Comparison of ENCODE assay signal across 9 mouse cellular contexts in genomic region chr7:68233619-68234223, GRCm38 (mm10). TPM values are rescaled to one million over a fixed set of nuclear protein-coding genes. Genes with fewer than 3 reads are reported as not detected.
A peak's percentile ranks its signal among the peaks of the same experiment; 100 is the strongest.
DNase-seq lines count a peak whose midpoint lies in the region; ATAC-seq and TF ChIP-seq lines count a peak whose summit lies in the region.
"Had no signal": no experiment of that assay in that cellular context is flagged by ENCODE, and none has a peak within 500 bp of the region (broad histone marks: within the 10 kb centered on the region; RNA-seq: fewer than 3 reads in every experiment).

No protein-coding gene starts in this region.

- TF ChIP-seq POLR2A in thymus, adult 2 months (IDR thresholded peaks at IDR 0.05; ENCODE audit: control insufficient read depth, extremely low read depth, insufficient read depth, low read length, poor library complexity), result no peak

- TF ChIP-seq CTCF in thymus, adult 2 months (IDR thresholded peaks at IDR 0.05; ENCODE audit: borderline replicate concordance, control insufficient read depth, extremely low read depth, insufficient read depth, low read length, poor library complexity), result no peak

- peaks cover 26% of the 10 kb centered on the region for H3K36me3 ChIP-seq in forebrain, embryonic 10.5 days (replicated peaks)
- H3K36me3 ChIP-seq in intestine, embryonic 15.5 days, result no peaks in the 10 kb centered on the region
- no peaks in the 10 kb centered on the region for H3K36me3 ChIP-seq in thymus, adult 2 months (ENCODE audit: control insufficient read depth, insufficient read depth, low read length)

- WGBS in forebrain, embryonic 10.5 days, result 36% methylated on average over 13 of the region's 13 CpGs
- WGBS in intestine, embryonic 15.5 days, result 25% methylated on average over 13 of the region's 13 CpGs
- 76% methylated on average over 13 of the region's 13 CpGs for WGBS in thymus, adult 2 months

- peak overlapping the region; percentile 62 for H3K27ac ChIP-seq in forebrain, embryonic 10.5 days
- 0 out of 2 replicates have a peak overlapping the region, but pooled peaks have one; percentile 41 for H3K27ac ChIP-seq in intestine, embryonic 15.5 days
- no peak overlapping the region for H3K27ac ChIP-seq in thymus, adult 2 months (ENCODE audit: control insufficient read depth, insufficient read depth, low read length)

- no peaks in the 10 kb centered on the region for H3K9me3 ChIP-seq in forebrain, embryonic 10.5 days
- H3K9me3 ChIP-seq in intestine, embryonic 15.5 days, result no peaks in the 10 kb centered on the region

- H3K4me1 ChIP-seq in forebrain, embryonic 10.5 days, result peaks cover 24% of the 10 kb centered on the region
- peaks cover 4% of the 10 kb centered on the region for H3K4me1 ChIP-seq in intestine, embryonic 15.5 days (replicated peaks)
- H3K4me1 ChIP-seq in thymus, adult 2 months (replicated peaks; ENCODE audit: control insufficient read depth, insufficient read depth, low read length), result peaks cover 15% of the 10 kb centered on the region

- no peak overlapping the region for H3K4me2 ChIP-seq in intestine, embryonic 15.5 days (replicated peaks)

- H3K4me3 ChIP-seq in forebrain, embryonic 10.5 days, result no peak overlapping the region
- H3K4me3 ChIP-seq in intestine, embryonic 15.5 days (replicated peaks), result no peak overlapping the region
- H3K4me3 ChIP-seq in thymus, adult 2 months (ENCODE audit: control insufficient read depth, insufficient read depth, low read length), result no peak overlapping the region
- H3K4me3 ChIP-seq: erythroblast, embryonic 14.5 days had no signal

- ATAC-seq in intestine, embryonic 15.5 days, result peak; percentile 63; the same call in 1 of the 2 replicates
- no peak for ATAC-seq in inflammation-experienced regulatory T-cells, adult 6 months
- no peak for ATAC-seq in CD4-positive, CD25-positive, alpha-beta regulatory T cell, adult 4 months

- H3K27me3 ChIP-seq in forebrain, embryonic 10.5 days (ENCODE audit: poor library complexity, severe bottlenecking), result no peaks in the 10 kb centered on the region
- H3K27me3 ChIP-seq in intestine, embryonic 15.5 days (replicated peaks), result no peaks in the 10 kb centered on the region
- H3K27me3 ChIP-seq in thymus, adult 2 months (ENCODE audit: control insufficient read depth, insufficient read depth, low read length), result no peaks in the 10 kb centered on the region

- H3K9ac ChIP-seq in intestine, embryonic 15.5 days, result no peak overlapping the region

- peak; percentile 49 for DNase-seq in adrenal gland, postnatal 10 days
- no peak for DNase-seq in adrenal gland, adult 8-10 months
- peak; percentile 59 for DNase-seq in forebrain, embryonic 10.5 days (ENCODE audit: extremely low spot score, low spot score)
- peak; percentile 67 for DNase-seq in lung, postnatal 36 days
- DNase-seq in thymus, adult 2 months, result no peak

RNA-seq across cellular contexts. Expression of gene Pgpep1l, which starts 30.3 kb away (rescaled TPM):
- total RNA-seq in adrenal gland, postnatal 10 days (2021), result 1 to 10 TPM in 1 of 2 experiments, under 1 TPM in 1; 0.48 to 1.2 TPM
- under 1 TPM in 1 of 4 experiments, not detected in 3; 0.59 TPM for total RNA-seq in adrenal gland, adult 8-10 months (2022)
- polyA plus RNA-seq in forebrain, embryonic 10.5 days (2016; fragmentation: Nextera tagmentation; extraction: Ambion mirVana), result 0.16 TPM in 1 of 2 replicates, not detected in the other
- polyA plus RNA-seq in intestine, embryonic 15.5 days (2015; fragmentation: Nextera tagmentation; extraction: Ambion mirVana), result not detected in 2 replicates
- polyA plus RNA-seq in inflammation-experienced regulatory T-cells, adult 6 months (2017; shearing (Covaris generic)), result 1 to 10 TPM in 2 of 3 experiments, under 1 TPM in 1; 0.98 to 6.9 (median 4.2) TPM
- 0.98 and 1.5 TPM in 2 replicates for polyA plus RNA-seq in thymus, adult 2 months (2012; rRNA removed)
- polyA plus RNA-seq in CD4-positive, CD25-positive, alpha-beta regulatory T cell, adult 4 months (2017; shearing (Covaris generic)), result 1 to 10 TPM; 6.2 to 6.6 TPM
- polyA plus RNA-seq: erythroblast, embryonic 14.5 days had no signal

RNA-seq across cellular contexts. Expression of gene Fam169b, which starts 39.9 kb away (rescaled TPM):
- total RNA-seq in adrenal gland, postnatal 10 days (2021), result 1 to 10 TPM; 1.9 to 2.0 TPM
- under 1 TPM; 0.12 to 0.17 (median 0.15) TPM for total RNA-seq in adrenal gland, adult 8-10 months (2022)
- 0.12 and 0.38 TPM in 2 replicates for polyA plus RNA-seq in forebrain, embryonic 10.5 days (2016; fragmentation: Nextera tagmentation; extraction: Ambion mirVana)
- polyA plus RNA-seq in intestine, embryonic 15.5 days (2015; fragmentation: Nextera tagmentation; extraction: Ambion mirVana), result 0.21 and 0.25 TPM in 2 replicates
- polyA plus RNA-seq in inflammation-experienced regulatory T-cells, adult 6 months (2017; shearing (Covaris generic)), result 100 to 1,000 TPM in 2 of 3 experiments, 10 to 100 TPM in 1; 45.3 to 127 (median 108) TPM
- 111 and 114 TPM in 2 replicates for polyA plus RNA-seq in thymus, adult 2 months (2012; rRNA removed)
- 100 to 1,000 TPM; 124 to 148 TPM for polyA plus RNA-seq in CD4-positive, CD25-positive, alpha-beta regulatory T cell, adult 4 months (2017; shearing (Covaris generic))
- polyA plus RNA-seq: erythroblast, embryonic 14.5 days had no signal

Comparison
In these comparisons a context has a peak if more than half of its experiments do, and no peak if none do; other contexts are left out.
1. DNase-seq: peak in adrenal gland, postnatal 10 days (single experiment), forebrain, embryonic 10.5 days (single experiment) and lung, postnatal 36 days (single experiment); none in adrenal gland, adult 8-10 months (single experiment) and thymus, adult 2 months (single experiment).
2. RNA of gene Fam169b, which starts 39.9 kb away (polyA plus RNA-seq): 124 to 148 TPM in CD4-positive, CD25-positive, alpha-beta regulatory T cell, adult 4 months, 111 to 114 TPM in thymus, adult 2 months and 45.3 to 127 TPM in inflammation-experienced regulatory T-cells, adult 6 months; 0.21 to 0.25 TPM in intestine, embryonic 15.5 days and 0.12 to 0.38 TPM in forebrain, embryonic 10.5 days; every median in the first group is over 10 times any median in the second.